Mouse (Mus musculus): ENCODE data around the gene Hk3. TPM values are rescaled to one million over a fixed set of nuclear protein-coding genes. Genes with fewer than 3 reads are reported as not detected.

Gene Hk3
- polyA plus RNA-seq, 1 experiment = not detected

GRCm38 (mm10) chr13:55011103-55011502 is 10.1 kb downstream of the Hk3 start:
- H3K4me3 ChIP-seq (ENCODE audit: low read depth, low read length) = no peak overlapping the region
- no peak overlapping the region for H3K27ac ChIP-seq (ENCODE audit: insufficient read depth, low read length)
- H3K9me3 ChIP-seq (replicated peaks; ENCODE audit: control insufficient read depth, insufficient read depth, low read length, poor library complexity, severe bottlenecking) = no peaks in the 10 kb centered on the region
- TF ChIP-seq CTCF (IDR thresholded peaks at IDR 0.05; ENCODE audit: low read depth, low read length) (no peak), POLR2A (IDR thresholded peaks at IDR 0.05; ENCODE audit: insufficient read depth, low read length) (no peak), EP300 (IDR thresholded peaks at IDR 0.05; ENCODE audit: insufficient read depth, low read depth, low read length) (no peak)
- no peaks in the 10 kb centered on the region for H3K27me3 ChIP-seq (ENCODE audit: control insufficient read depth, insufficient read depth, low read length, poor library complexity, severe bottlenecking)
- no peaks in the 10 kb centered on the region for H3K36me3 ChIP-seq (ENCODE audit: control insufficient read depth, insufficient read depth, low read length, poor library complexity, severe bottlenecking)
- H3K9ac ChIP-seq (ENCODE audit: low read depth, poor library complexity, severe bottlenecking) = no peak overlapping the region
- no peaks in the 10 kb centered on the region for H3K4me1 ChIP-seq (ENCODE audit: control insufficient read depth, insufficient read depth, low read length)

DNA sequence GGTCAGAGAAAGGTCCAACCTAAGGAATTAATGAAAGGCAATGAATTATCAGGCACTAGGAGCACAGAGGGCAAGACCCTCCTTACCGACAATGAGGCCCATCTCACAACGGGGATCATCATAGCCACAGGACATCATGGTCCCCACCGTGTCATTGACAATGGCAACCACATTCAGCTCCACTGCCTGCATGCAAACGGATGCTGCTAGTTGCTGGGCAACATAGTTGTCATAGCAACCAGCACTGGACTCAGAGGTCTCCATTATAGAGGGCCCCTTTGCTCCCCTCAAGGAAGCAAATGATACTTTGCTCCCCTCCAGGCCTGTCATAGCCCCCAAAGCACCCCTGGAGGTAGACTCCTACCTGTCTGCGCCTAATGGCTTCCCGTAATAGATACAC is 12.6 kb downstream of the Hk3 start:
- no peak overlapping the region for H3K27ac ChIP-seq (ENCODE audit: insufficient read depth, low read length)
- H3K4me1 ChIP-seq (ENCODE audit: control insufficient read depth, insufficient read depth, low read length) = no peaks in the 10 kb centered on the region
- no peaks in the 10 kb centered on the region for H3K36me3 ChIP-seq (ENCODE audit: control insufficient read depth, insufficient read depth, low read length, poor library complexity, severe bottlenecking)
- no peaks in the 10 kb centered on the region for H3K27me3 ChIP-seq (ENCODE audit: control insufficient read depth, insufficient read depth, low read length, poor library complexity, severe bottlenecking)
- H3K9ac ChIP-seq (ENCODE audit: low read depth, poor library complexity, severe bottlenecking) = no peak overlapping the region
- no peaks in the 10 kb centered on the region for H3K9me3 ChIP-seq (replicated peaks; ENCODE audit: control insufficient read depth, insufficient read depth, low read length, poor library complexity, severe bottlenecking)
- H3K4me3 ChIP-seq (ENCODE audit: low read depth, low read length) = no peak overlapping the region
- no peak for TF ChIP-seq CTCF (IDR thresholded peaks at IDR 0.05; ENCODE audit: low read depth, low read length)
- no peak for TF ChIP-seq EP300 (IDR thresholded peaks at IDR 0.05; ENCODE audit: insufficient read depth, low read depth, low read length)
- TF ChIP-seq POLR2A (IDR thresholded peaks at IDR 0.05; ENCODE audit: insufficient read depth, low read length) = no peak

DNA sequence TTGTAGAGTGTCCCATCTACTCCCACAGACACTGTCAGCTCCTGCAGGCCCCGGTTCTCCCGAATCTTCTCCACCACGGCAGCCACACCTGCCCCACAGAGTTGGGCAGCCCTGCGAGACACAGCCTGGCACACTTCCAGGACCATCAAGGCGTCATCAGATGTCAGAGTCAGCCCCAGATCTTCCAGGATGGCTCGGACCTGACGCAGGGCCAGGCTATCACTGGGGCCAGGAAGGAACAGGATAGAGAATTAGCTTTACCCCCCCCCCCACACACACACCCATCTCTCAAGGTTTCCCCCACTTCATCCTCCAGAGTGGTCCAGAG is 14.8 kb downstream of the Hk3 start:
- Histone ChIP-seq H3K9me3 (replicated peaks; ENCODE audit: control insufficient read depth, insufficient read depth, low read length, poor library complexity, severe bottlenecking) (no peaks in the 10 kb centered on the region), H3K27me3 (ENCODE audit: control insufficient read depth, insufficient read depth, low read length, poor library complexity, severe bottlenecking) (no peaks in the 10 kb centered on the region), H3K27ac (ENCODE audit: insufficient read depth, low read length) (no peak overlapping the region), H3K4me1 (ENCODE audit: control insufficient read depth, insufficient read depth, low read length) (no peaks in the 10 kb centered on the region), H3K36me3 (ENCODE audit: control insufficient read depth, insufficient read depth, low read length, poor library complexity, severe bottlenecking) (no peaks in the 10 kb centered on the region), H3K4me3 (ENCODE audit: low read depth, low read length) (no peak overlapping the region), H3K9ac (ENCODE audit: low read depth, poor library complexity, severe bottlenecking) (no peak overlapping the region)
- TF ChIP-seq EP300 (IDR thresholded peaks at IDR 0.05; ENCODE audit: insufficient read depth, low read depth, low read length) = no peak
- no peak for TF ChIP-seq POLR2A (IDR thresholded peaks at IDR 0.05; ENCODE audit: insufficient read depth, low read length)
- TF ChIP-seq CTCF (IDR thresholded peaks at IDR 0.05; ENCODE audit: low read depth, low read length) = no peak

DNA sequence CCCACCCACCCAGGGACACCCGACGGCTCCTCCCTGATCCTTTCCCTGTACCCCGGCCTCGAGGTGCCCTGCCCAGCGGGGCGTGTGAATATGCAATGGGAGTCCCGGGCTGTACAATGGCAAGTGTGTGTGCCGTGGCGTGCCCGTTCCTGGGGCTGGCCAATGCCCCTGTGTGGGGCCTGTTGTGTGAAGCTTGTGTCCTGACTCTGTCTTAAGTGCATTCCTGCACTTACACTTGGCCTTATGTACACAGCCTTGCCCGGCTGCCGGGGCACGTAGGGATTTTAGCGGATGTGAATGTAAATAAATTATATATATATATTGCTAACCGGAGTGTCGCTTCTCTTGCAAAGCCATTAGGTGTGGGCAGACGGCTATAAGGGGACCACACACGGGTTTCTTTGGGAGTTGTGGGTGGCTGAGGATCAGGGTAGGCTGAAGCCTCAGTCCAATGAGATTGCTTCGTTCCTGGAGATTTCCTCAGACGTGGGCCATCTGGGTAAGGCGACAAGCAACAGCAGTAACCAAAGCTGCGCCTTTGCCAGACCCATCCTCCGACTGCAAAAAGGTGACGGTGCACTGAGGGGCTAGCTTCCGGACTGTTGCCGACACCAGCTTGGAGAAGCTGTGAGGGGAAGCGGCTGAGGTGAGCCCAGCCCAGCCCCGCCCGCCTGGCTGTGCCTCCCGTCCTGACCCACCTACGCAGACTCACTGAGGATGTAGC is 15.3 kb downstream of the Hk3 start:
- TF ChIP-seq CTCF (IDR thresholded peaks at IDR 0.05; ENCODE audit: low read depth, low read length) = no peak
- TF ChIP-seq POLR2A (IDR thresholded peaks at IDR 0.05; ENCODE audit: insufficient read depth, low read length) = no peak
- Histone ChIP-seq H3K36me3 (ENCODE audit: control insufficient read depth, insufficient read depth, low read length, poor library complexity, severe bottlenecking) (no peaks in the 10 kb centered on the region), H3K9me3 (replicated peaks; ENCODE audit: control insufficient read depth, insufficient read depth, low read length, poor library complexity, severe bottlenecking) (no peaks in the 10 kb centered on the region), H3K27ac (ENCODE audit: insufficient read depth, low read length) (no peak overlapping the region), H3K4me1 (ENCODE audit: control insufficient read depth, insufficient read depth, low read length) (no peaks in the 10 kb centered on the region), H3K27me3 (ENCODE audit: control insufficient read depth, insufficient read depth, low read length, poor library complexity, severe bottlenecking) (no peaks in the 10 kb centered on the region), H3K9ac (ENCODE audit: low read depth, poor library complexity, severe bottlenecking) (no peak overlapping the region), H3K4me3 (ENCODE audit: low read depth, low read length) (no peak overlapping the region)

DNA sequence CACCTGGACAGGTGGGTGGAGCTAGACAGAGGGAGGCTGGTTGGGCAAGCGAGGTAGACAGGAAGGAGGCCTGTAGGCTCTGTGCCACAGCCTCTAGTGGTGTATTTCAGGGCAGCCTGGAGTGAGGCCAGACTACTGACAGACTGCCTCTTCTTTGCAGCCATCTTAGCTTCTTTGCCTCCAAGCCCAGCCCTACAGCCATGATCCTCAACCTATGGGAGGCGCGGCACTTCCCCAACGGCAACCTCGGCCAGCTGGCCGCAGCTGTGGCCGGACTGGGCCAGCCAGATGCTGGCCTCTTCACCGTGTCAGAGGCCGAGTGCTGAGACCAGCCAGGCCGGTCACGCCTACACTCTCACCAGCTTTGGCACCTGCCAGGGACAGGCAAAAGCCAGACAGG is 16.5 kb downstream of the Hk3 start:
- H3K4me3 ChIP-seq (ENCODE audit: low read depth, low read length) = no peak overlapping the region
- H3K36me3 ChIP-seq (ENCODE audit: control insufficient read depth, insufficient read depth, low read length, poor library complexity, severe bottlenecking) = no peaks in the 10 kb centered on the region
- H3K9me3 ChIP-seq (replicated peaks; ENCODE audit: control insufficient read depth, insufficient read depth, low read length, poor library complexity, severe bottlenecking) = no peaks in the 10 kb centered on the region
- no peak overlapping the region for H3K27ac ChIP-seq (ENCODE audit: insufficient read depth, low read length)
- H3K4me1 ChIP-seq (ENCODE audit: control insufficient read depth, insufficient read depth, low read length) = no peaks in the 10 kb centered on the region
- H3K27me3 ChIP-seq (ENCODE audit: control insufficient read depth, insufficient read depth, low read length, poor library complexity, severe bottlenecking) = no peaks in the 10 kb centered on the region
- TF ChIP-seq CTCF (IDR thresholded peaks at IDR 0.05; ENCODE audit: low read depth, low read length) (no peak), EP300 (IDR thresholded peaks at IDR 0.05; ENCODE audit: insufficient read depth, low read depth, low read length) (no peak), POLR2A (IDR thresholded peaks at IDR 0.05; ENCODE audit: insufficient read depth, low read length) (no peak)
- no peak overlapping the region for H3K9ac ChIP-seq (ENCODE audit: low read depth, poor library complexity, severe bottlenecking)

- no peak overlapping the region for H3K9ac ChIP-seq (ENCODE audit: low read depth, poor library complexity, severe bottlenecking)
- H3K27ac ChIP-seq (ENCODE audit: insufficient read depth, low read length) = no peak overlapping the region
- no peaks in the 10 kb centered on the region for H3K27me3 ChIP-seq (ENCODE audit: control insufficient read depth, insufficient read depth, low read length, poor library complexity, severe bottlenecking)
- H3K9me3 ChIP-seq (replicated peaks; ENCODE audit: control insufficient read depth, insufficient read depth, low read length, poor library complexity, severe bottlenecking) = no peaks in the 10 kb centered on the region
- no peak overlapping the region for H3K4me3 ChIP-seq (ENCODE audit: low read depth, low read length)
- no peaks in the 10 kb centered on the region for H3K4me1 ChIP-seq (ENCODE audit: control insufficient read depth, insufficient read depth, low read length)
- no peaks in the 10 kb centered on the region for H3K36me3 ChIP-seq (ENCODE audit: control insufficient read depth, insufficient read depth, low read length, poor library complexity, severe bottlenecking)
- no peak for TF ChIP-seq POLR2A (IDR thresholded peaks at IDR 0.05; ENCODE audit: insufficient read depth, low read length)
- TF ChIP-seq EP300 (IDR thresholded peaks at IDR 0.05; ENCODE audit: insufficient read depth, low read depth, low read length) = no peak
Measured at GRCm38 (mm10) chr13:55002090-55002489, 19.1 kb downstream of the Hk3 start.
